Mouse (Mus musculus): ENCODE data around the gene Ccin.

DNA sequence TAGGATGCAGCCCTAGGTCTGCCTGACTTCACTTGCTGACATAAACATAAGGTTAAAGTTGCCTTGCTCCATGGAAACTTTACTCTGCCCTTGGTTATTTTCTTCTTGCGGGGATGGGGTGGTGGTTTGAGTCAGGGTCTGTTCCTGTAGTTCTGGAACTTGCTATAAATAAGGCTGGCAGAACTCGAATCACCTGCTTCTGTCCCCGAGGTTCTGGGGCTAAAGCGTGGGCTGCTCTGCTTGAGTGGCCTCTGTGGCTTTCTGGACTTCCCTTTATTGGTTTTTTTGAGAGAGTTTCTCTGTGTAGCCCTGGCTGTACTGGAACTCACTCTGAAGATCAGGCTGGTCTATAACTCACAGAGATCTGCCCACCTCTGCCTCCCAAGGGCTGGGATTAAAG lies 32.8 kb downstream of the Ccin start:
- TF ChIP-seq CTCF (IDR thresholded peaks at IDR 0.05; ENCODE audit: low read depth) = no peak
- TF ChIP-seq EP300 (IDR thresholded peaks at IDR 0.05; ENCODE audit: low read depth) = no peak

All from liver, postnatal 0 days (tissue).